Mouse (Mus musculus) layer of hippocampus, postnatal 14 days (tissue): ENCODE data around the gene Cdc73. TPM values are rescaled to one million over a fixed set of nuclear protein-coding genes. Genes with fewer than 3 reads are reported as not detected.

ENCODE experiments used
- DNase-seq, 2 experiments: peaks; one replicate each; pipeline ENCODE4 v3.0.0; 2021 to 2022; ENCODE audit warnings: low spot score in 2 of 2, mixed read lengths in 1 of 2
- total RNA-seq, 2 experiments: library from RNA; stranded (reverse); gene quantifications; 2 replicates each; pipeline ENCODE4 v1.2.3; 2021

Cdc73 gene
- total RNA-seq, 2 experiments from 2014 or later: 52.0 to 55.0 TPM

GRCm38 (mm10) chr1:143555533-143555932 is 147.2 kb downstream of the Cdc73 start:
- DNase-seq: no peak

GRCm38 (mm10) chr1:143554621-143555020 is 148.1 kb downstream of the Cdc73 start:
- no peak for DNase-seq

Other genes starting within 250 kb of the Cdc73 start
- 10 to 100 TPM; 17.2 to 18.6 TPM for gene B3galt2, start 62.2 kb downstream of the Cdc73 start, total RNA-seq
- gene Glrx2, start 13.4 kb upstream of the Cdc73 start, total RNA-seq: 100 to 1,000 TPM; 109 to 112 TPM
- 10 to 100 TPM; 28.0 to 29.9 TPM for gene Trove2, start 74.2 kb upstream of the Cdc73 start, total RNA-seq
- gene Uchl5, start 74.4 kb upstream of the Cdc73 start, total RNA-seq: 10 to 100 TPM; 32.4 to 35.3 TPM